Mouse (Mus musculus) B cell, adult 62 days (primary cell): ENCODE results near the gene Ppp6r3. TPM values are rescaled to one million over a fixed set of nuclear protein-coding genes. Genes with fewer than 3 reads are reported as not detected.

Experiments used
- total RNA-seq: library from RNA; stranded (reverse); gene quantifications from 4 replicates; pipeline ENCODE4 v1.2.4, GENCODE M21; 2023

The Ppp6r3 gene
- 142 to 162 TPM (median 145 TPM) in 4 replicates for total RNA-seq

DNA sequence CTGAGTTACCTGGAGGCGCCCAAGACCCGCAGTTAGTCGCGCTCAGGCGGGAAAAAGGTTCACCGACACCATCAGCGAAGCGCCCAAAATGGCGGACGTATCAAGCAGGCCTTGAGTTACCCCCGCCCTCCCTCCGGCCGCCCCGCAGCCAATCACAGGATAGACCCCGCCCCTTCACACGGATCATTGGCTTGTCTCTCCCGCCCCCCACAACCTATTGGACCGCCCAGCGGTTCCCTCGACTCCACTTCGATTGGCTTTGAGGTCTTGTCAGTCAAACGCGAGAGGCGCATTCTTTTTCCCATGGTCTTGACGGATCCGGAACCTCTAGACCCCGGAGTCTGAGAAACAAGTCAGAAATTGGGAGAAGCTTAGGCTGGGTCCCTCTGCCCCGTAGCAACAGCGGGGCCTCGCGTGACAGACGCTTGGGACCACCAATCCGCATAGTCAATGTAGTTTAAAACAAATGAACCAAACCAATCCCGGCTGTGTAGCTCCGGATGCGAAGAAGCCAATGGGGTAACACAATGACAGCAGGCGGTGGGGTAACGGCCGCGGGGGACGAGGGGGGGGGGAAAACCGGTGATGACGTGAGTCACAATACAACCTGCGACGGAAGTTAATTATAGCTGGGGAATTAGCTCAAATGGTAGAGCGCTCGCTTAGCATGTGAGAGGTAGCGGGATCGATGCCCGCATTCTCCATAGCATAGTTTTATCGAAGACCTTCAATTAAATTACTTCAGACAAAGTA lies at the start of gene Ppp6r3:
Gene Ppp6r3, minus strand, starts transcription at position 118 of the 753 bp plus-strand sequence.

DNA sequence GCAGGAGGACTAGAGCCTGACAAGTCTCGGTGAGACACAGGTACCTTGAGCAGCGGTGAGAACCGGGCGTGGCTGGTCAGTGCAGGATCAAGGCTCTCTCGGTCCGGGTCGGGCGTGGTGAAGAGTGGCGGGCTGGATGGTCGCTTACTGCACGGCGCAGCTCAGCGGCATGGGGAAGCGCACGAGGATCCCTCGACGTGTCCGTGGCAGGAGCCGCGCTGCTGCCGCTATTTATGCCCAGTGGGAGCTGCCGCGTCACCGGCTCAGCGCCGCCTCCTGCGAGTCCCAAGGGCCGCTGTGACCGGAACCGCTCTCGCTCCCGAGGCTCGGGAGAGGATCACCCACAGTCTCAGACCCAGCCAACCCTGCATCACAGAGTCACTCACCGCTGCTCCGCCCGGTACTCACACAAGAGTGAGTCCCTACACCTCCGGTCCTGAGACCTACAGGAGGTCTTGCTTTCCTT lies 161.2 kb downstream of the Ppp6r3 start, which contains the start of gene Gal:
Gene Gal, minus strand, starts transcription at position 277 of the 466 bp plus-strand sequence.

Other genes with a start within 250 kb of the Ppp6r3 start
- gene Tesmin, start 186.9 kb downstream of the Ppp6r3 start, total RNA-seq: 0.26 to 0.83 TPM (median 0.60 TPM) in 4 replicates
- not detected in 4 replicates for gene Gal, start 161.2 kb downstream of the Ppp6r3 start, total RNA-seq
- 0.51 to 1.1 TPM (median 0.92 TPM) in 4 replicates for gene Lrp5, start 110.8 kb upstream of the Ppp6r3 start, total RNA-seq
- gene 1810055G02Rik, start 132.5 kb upstream of the Ppp6r3 start, total RNA-seq: 5.7 to 11.1 TPM (median 8.6 TPM) in 4 replicates
- 119 to 126 TPM (median 122 TPM) in 4 replicates for gene Kmt5b, start 191.7 kb upstream of the Ppp6r3 start, total RNA-seq